Mouse (Mus musculus): Measurements from ENCODE around the gene Nrn1l.
A peak's percentile ranks its signal among the peaks of the same experiment; 100 is the strongest.

The Nrn1l gene

GRCm38 (mm10) chr8:105893339-105893738 is at the start of gene Nrn1l:
TSS of gene Nrn1l (plus strand) at chr8:105893567.
- peak; percentile 26 to 35 for DNase-seq (ENCODE audit: low spot score in 2 of 2)

GRCm38 (mm10) chr8:105846678-105847077 is 46.7 kb upstream of the Nrn1l start:
- DNase-seq (ENCODE audit: low spot score in 2 of 2), result no peak

- DNase-seq (ENCODE audit: low spot score in 2 of 2), result no peak
These were observed 43.4 kb upstream of the Nrn1l start for GRCm38 (mm10) chr8:105850014-105850413.

- no peak for DNase-seq (ENCODE audit: low spot score in 2 of 2)
These were observed 42.8 kb upstream of the Nrn1l start for GRCm38 (mm10) chr8:105850611-105851010.

GRCm38 (mm10) chr8:105851651-105852143 is 41.7 kb upstream of the Nrn1l start:
- DNase-seq (ENCODE audit: low spot score in 2 of 2), result peak; percentile 80 to 88

GRCm38 (mm10) chr8:105852146-105852729 is 41.1 kb upstream of the Nrn1l start:
- no peak for DNase-seq (ENCODE audit: low spot score in 2 of 2)

GRCm38 (mm10) chr8:105853178-105853577 is 40.2 kb upstream of the Nrn1l start, which contains the start of gene Cenpt:
TSS of gene Cenpt (minus strand) at chr8:105853278.
- DNase-seq (ENCODE audit: low spot score in 2 of 2), result no peak

- DNase-seq (ENCODE audit: low spot score in 2 of 2), result no peak
These were observed 39.1 kb upstream of the Nrn1l start for GRCm38 (mm10) chr8:105854303-105854702.

GRCm38 (mm10) chr8:105854715-105855216 is 38.6 kb upstream of the Nrn1l start, which contains the start of gene Thap11:
TSS of gene Thap11 (plus strand) at chr8:105855132.
- DNase-seq (ENCODE audit: low spot score in 2 of 2), result peak; percentile 86 to 92

GRCm38 (mm10) chr8:105855248-105856167 is 37.9 kb upstream of the Nrn1l start:
- DNase-seq (ENCODE audit: low spot score in 2 of 2), result peak in 1 of 2 experiments; percentile 27

GRCm38 (mm10) chr8:105856168-105856835 is 37.1 kb upstream of the Nrn1l start:
- no peak for DNase-seq (ENCODE audit: low spot score in 2 of 2)

- no peak for DNase-seq (ENCODE audit: low spot score in 2 of 2)
These were observed 34.9 kb upstream of the Nrn1l start for GRCm38 (mm10) chr8:105858495-105858894.

- no peak for DNase-seq (ENCODE audit: low spot score in 2 of 2)
These were observed 34.1 kb upstream of the Nrn1l start for GRCm38 (mm10) chr8:105859314-105859713.

GRCm38 (mm10) chr8:105860143-105860981 is 33.0 kb upstream of the Nrn1l start, which contains the start of gene Nutf2:
TSS of gene Nutf2 (plus strand) at chr8:105860580.
- DNase-seq (ENCODE audit: low spot score in 2 of 2), result peak; percentile 81 to 96

- DNase-seq (ENCODE audit: low spot score in 2 of 2), result no peak
These were observed 31.4 kb upstream of the Nrn1l start for GRCm38 (mm10) chr8:105861951-105862350.

- DNase-seq (ENCODE audit: low spot score in 2 of 2), result no peak
These were observed 26.9 kb upstream of the Nrn1l start for GRCm38 (mm10) chr8:105866364-105867029.

- no peak for DNase-seq (ENCODE audit: low spot score in 2 of 2)
These were observed 19.1 kb upstream of the Nrn1l start for GRCm38 (mm10) chr8:105874301-105874700.

GRCm38 (mm10) chr8:105880754-105881520 is 12.4 kb upstream of the Nrn1l start, which contains the start of gene Edc4:
TSS of gene Edc4 (plus strand) at chr8:105880881.
- DNase-seq (ENCODE audit: low spot score in 2 of 2), result peak; percentile 66 to 91

GRCm38 (mm10) chr8:105889756-105890465 is 3.5 kb upstream of the Nrn1l start:
- DNase-seq (ENCODE audit: low spot score in 2 of 2), result no peak

Measured in urinary bladder, adult 18-20 months (tissue).